Mouse (Mus musculus) ZHBTc4 (cell line): ENCODE measurements at regions not wholly inside any gene's neighbourhood (a gene's known extent, or its start where the extent isn't known, plus 50 kb on each side); places are given as distances from the start of the nearest gene placed in this dataset.

Experiments
- DNase-seq: peaks from one replicate; pipeline ENCODE4 v3.0.0-alpha.2; 2011; ENCODE audit warnings: low read depth, low spot score

DNA sequence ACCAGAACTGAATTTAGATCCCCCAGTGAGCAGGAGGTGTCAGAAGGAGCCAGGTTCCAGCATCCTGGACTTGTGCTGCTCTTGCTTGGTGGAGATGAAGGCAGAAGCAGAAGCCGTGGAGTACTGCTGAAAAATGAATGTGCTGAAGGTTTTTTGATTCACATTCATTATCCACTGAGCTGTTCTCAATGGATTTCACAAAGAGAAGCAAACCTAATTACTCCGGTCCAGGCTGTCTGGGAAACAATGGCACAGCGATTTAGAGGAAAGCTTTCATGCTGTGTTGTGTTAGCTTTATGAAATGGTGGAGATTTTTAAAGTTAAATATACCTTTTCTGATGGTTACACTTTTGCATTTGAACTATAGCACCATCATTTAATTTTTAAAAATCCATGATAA is 535.3 kb upstream of the Adgrl3 start:
- DNase-seq: no peak

DNA sequence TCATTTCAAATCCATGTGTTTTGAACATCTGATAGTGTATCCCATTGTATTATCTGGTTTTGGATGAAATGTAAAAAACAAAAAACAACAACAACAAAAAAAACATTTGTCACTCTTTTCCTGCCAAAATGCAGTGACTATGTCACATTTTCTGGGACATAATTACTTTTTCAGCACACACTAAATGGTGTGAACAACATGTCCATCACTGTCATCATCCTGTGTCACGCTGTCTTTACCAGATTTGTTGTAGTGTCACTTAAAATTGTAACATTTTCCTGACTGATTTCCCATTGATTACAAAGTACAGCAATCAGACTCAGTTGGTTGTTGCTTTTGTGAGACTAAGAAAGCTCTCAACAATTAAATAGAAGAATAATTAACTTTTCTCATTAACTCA is 531.6 kb upstream of the Adgrl3 start:
- DNase-seq: no peak

DNA sequence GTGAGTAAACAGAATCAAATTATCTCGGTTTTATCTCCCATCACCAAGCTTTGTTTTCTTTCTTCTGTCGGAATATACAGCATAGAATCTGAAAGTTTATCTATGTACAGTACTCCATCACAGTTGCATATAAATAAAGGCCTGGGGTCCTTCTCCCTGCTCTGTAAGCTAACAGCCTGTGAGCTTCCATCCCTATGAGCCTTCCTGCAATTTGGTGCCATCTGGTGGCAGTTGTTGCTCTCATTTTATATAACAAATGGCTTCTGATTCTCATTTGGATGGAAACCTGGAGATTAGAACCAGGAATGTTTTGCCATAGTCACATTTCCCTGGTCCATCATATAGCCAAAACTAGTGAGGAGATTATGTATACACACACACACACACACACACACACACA is 511.3 kb upstream of the Adgrl3 start:
- DNase-seq: peak; percentile 45

GRCm38 (mm10) chr5:80539997-80540396 is 479.9 kb upstream of the Adgrl3 start:
- DNase-seq: no peak

- DNase-seq: no peak
Measured at GRCm38 (mm10) chr5:80551673-80552072, 468.3 kb upstream of the Adgrl3 start.

DNA sequence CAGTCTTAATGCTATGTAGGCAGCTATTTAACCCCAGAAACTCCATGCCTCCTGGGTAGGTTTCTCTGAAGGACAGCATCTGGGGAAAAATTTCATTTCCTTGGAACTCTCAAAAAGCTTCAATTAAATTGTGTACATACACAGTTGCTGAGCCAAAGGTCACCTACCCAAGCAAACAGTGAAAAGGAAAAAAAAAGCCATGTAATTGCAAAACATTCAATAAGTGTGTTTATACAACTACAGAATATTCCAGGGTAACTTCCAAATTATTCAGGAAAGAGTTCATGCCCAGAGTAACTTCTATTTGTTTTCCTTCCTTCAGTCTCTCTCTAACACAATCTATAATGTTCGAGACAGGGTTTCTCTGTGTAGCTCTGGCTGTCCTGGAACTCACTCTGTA is 441.2 kb upstream of the Adgrl3 start:
- DNase-seq: no peak

- DNase-seq: no peak
Measured at GRCm38 (mm10) chr5:80611571-80611970, 408.4 kb upstream of the Adgrl3 start.

DNA sequence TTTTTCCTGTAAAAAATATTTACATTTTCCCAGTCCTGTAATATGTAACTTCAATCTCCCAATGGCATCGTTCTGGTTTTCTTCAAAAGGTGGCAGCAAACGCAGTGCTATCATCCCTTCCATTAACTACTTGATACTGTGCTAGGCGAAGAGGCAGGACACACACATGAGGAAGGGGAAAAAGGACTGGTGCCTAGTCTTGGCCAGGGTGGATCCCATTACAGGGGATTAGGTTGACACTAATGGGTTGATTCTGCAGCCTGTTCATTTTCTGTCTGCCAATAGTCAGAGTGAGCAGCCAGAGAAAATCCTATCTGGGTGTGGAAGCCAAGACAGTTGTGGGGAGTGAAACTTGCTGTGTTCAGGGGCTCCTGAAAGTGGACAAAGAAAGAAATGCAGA is 392.7 kb upstream of the Adgrl3 start:
- DNase-seq: no peak

DNA sequence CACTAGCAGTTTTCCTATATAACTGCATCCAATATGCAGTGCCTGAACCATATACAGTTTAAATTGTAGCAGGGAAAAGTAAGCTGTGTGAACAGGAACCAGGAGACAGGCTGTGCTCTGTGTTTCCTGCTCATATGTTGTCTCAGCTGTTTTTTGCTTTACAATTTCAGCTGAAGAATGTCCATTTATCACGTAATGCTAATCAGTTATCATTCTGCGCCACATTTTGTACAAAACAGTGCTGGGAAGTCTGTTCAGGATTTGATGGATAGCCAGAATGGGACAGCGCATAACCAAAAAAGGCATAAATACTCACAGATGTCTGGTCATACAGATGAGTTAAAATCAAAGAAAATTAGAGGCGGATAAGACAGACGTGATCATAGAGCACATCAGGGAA is 360.9 kb upstream of the Adgrl3 start:
- no peak for DNase-seq

- DNase-seq: no peak
Measured at GRCm38 (mm10) chr5:80659530-80659929, 360.4 kb upstream of the Adgrl3 start.

DNA sequence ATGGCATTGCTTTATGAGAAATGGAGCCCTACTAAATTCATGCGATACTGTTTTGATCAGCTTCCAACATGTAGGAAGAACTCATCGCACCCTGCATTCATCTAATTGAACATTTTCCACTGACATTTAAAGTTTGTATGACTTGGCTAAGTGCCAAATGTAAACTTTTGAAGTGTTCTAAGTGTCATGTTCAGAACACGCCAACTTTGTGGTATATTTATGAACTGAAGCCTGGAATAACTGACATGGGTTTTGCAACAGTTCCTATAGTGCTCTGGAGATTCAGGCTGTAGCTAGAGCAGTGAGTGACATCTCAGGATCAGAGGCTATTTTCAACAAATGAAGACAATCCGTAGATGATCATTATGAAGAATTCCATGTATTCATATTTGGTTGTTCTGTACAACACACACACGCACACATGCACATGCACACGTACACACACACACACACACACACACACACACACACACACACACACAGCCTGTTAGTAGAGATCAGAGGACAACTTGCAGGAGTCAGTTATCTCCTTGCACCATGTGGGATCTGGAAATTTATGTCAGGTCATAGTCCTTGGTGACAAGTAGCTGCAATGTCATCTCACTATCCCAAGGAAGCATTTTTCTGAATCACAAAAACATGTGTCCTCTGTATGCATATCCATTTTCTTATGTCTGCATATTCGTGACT is 349.5 kb upstream of the Adgrl3 start:
- no peak for DNase-seq

GRCm38 (mm10) chr5:80683431-80683830 is 336.5 kb upstream of the Adgrl3 start:
- DNase-seq: no peak

GRCm38 (mm10) chr5:80700848-80701247 is 319.1 kb upstream of the Adgrl3 start:
- DNase-seq: no peak

GRCm38 (mm10) chr5:80704732-80705131 is 315.2 kb upstream of the Adgrl3 start:
- DNase-seq: no peak

- peak; percentile 7 for DNase-seq
Measured at GRCm38 (mm10) chr5:80706645-80707056, 313.3 kb upstream of the Adgrl3 start.
